Mouse (Mus musculus) forebrain, embryonic 12.5 days (tissue): Measurements from ENCODE around the gene Rab6a. TPM values are rescaled to one million over a fixed set of nuclear protein-coding genes. Genes with fewer than 3 reads are reported as not detected.

ENCODE experiments used
- ATAC-seq: fragments of 200-750 bp; cut with Nextera tagmentation; 2 replicates; pipeline ENCODE4 v1.8.0; 2017; ENCODE audit warnings: moderate TSS enrichment; ENCODE audit not compliant: low FRiP score
- H3K27ac ChIP-seq: fragments of 300-500 bp; sonication (generic); 2 replicates; pipeline ENCODE4 v1.5.1; 2016; ENCODE audit warnings: mild to moderate bottlenecking
- H3K27me3 ChIP-seq: fragments of 300-500 bp; sonication (generic); 2 replicates; pipeline ENCODE4 v1.6.1; 2016; ENCODE audit warnings: mild to moderate bottlenecking
- H3K36me3 ChIP-seq: fragments of 300-500 bp; sonication (generic); replicated peaks from 2 replicates; pipeline ENCODE4 v1.6.1; 2016; ENCODE audit warnings: mild to moderate bottlenecking
- H3K4me1 ChIP-seq: fragments of 300-500 bp; sonication (generic); 2 replicates; pipeline ENCODE4 v1.6.1; 2016
- H3K4me2 ChIP-seq: fragments of 300-500 bp; sonication (generic); 2 replicates; pipeline ENCODE4 v1.6.1; 2016; ENCODE audit warnings: mild to moderate bottlenecking, moderate library complexity
- H3K4me3 ChIP-seq: fragments of 300-500 bp; sonication (generic); replicated peaks from 2 replicates; pipeline ENCODE4 v1.5.1; 2016; ENCODE audit warnings: mild to moderate bottlenecking
- H3K9ac ChIP-seq: fragments of 300-500 bp; sonication (generic); 2 replicates; pipeline ENCODE4 v1.6.1; 2016; ENCODE audit warnings: mild to moderate bottlenecking
- H3K9me3 ChIP-seq: fragments of 300-500 bp; sonication (generic); 2 replicates; pipeline ENCODE4 v1.6.1; 2016
- WGBS: fragments of 180-500 bp; shearing (Covaris S2); methylation state at CpG from one replicate; pipeline ENCODE4 v1.1.7; 2016; 5-methylcytosine and 5-hydroxymethylcytosine counted together
- polyA plus RNA-seq: library from polyadenylated mRNA; unstranded; fragments of >200 nt; fragmentation: Nextera tagmentation; extraction: Ambion mirVana; gene quantifications from 2 replicates; pipeline ENCODE4 v1.2.1, GENCODE M21; 2016

The Rab6a gene
- polyA plus RNA-seq, 1 experiment from 2014 or later = 146 TPM

- H3K4me2 ChIP-seq = no peak overlapping the region
- H3K9me3 ChIP-seq = no peaks in the 10 kb centered on the region
- H3K36me3 ChIP-seq = no peaks in the 10 kb centered on the region
- no peak overlapping the region for H3K27ac ChIP-seq
- ATAC-seq = no peak
- no peak overlapping the region for H3K4me3 ChIP-seq
- no peak overlapping the region for H3K9ac ChIP-seq
- WGBS = 88% methylated on average over 7 of the region's 7 CpGs
- H3K27me3 ChIP-seq = no peaks in the 10 kb centered on the region
- H3K4me1 ChIP-seq = no peaks in the 10 kb centered on the region
Observed at GRCm38 (mm10) chr7:100688471-100688870, 81.3 kb downstream of the Rab6a start.

Other genes starting within 250 kb of the Rab6a start
- gene C2cd3, start 235.2 kb upstream of the Rab6a start, polyA plus RNA-seq = 44.3 and 49.5 TPM in 2 replicates
- gene Ppme1, start 235.1 kb upstream of the Rab6a start, polyA plus RNA-seq = 103 TPM in 2 replicates
- gene Ucp3, start 134.4 kb upstream of the Rab6a start, polyA plus RNA-seq = not detected in 2 replicates
- 83.8 and 93.1 TPM in 2 replicates for gene Ucp2, start 114.1 kb upstream of the Rab6a start, polyA plus RNA-seq
- gene Dnajb13, start 92.5 kb upstream of the Rab6a start, polyA plus RNA-seq = 0.67 and 1.1 TPM in 2 replicates
- gene Coa4, start 70.3 kb upstream of the Rab6a start, polyA plus RNA-seq = 12.6 and 15.1 TPM in 2 replicates
- 55.7 and 59.6 TPM in 2 replicates for gene Mrpl48, start 891 bp downstream of the Rab6a start, polyA plus RNA-seq
- 4.4 and 6.3 TPM in 2 replicates for gene Plekhb1, start 55.0 kb downstream of the Rab6a start, polyA plus RNA-seq
- 63.9 and 72.6 TPM in 2 replicates for gene Fam168a, start 99.2 kb downstream of the Rab6a start, polyA plus RNA-seq